Mouse (Mus musculus): ENCODE measurements around the gene Dhx37. TPM values are rescaled to one million over a fixed set of nuclear protein-coding genes. Genes with fewer than 3 reads are reported as not detected.
"Not testable (repeated sequence)": the region's sequence is repeated elsewhere in the genome, so short reads cannot be mapped to it uniquely, and the experiment has no call there.

Gene Dhx37
- total RNA-seq, 2 experiments from 2014 or later, result 13.3 TPM

DNA sequence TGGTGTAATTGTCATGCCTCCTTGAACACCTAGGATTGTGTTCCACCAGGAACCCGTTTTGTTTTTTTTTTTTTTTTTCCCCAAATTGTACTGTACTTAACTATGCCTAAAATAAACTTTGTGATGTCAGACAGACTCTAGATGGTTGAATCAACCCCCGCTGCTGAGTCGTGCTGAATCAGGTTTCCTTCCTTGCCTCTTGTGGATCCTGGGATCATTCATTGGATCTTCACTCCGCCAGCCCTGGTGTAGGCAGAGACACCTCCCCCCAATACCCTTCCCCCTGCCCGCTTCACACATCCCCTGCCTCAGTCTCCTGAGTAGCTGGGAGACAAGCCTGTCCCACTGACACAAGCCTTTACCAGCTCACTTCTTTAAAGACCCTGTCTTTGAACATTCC lies 15.4 kb upstream of the Dhx37 start:
- no peak for DNase-seq (ENCODE audit: low spot score in 2 of 2)

- no peak for DNase-seq (ENCODE audit: low spot score in 2 of 2)
These were observed 14.7 kb upstream of the Dhx37 start for GRCm38 (mm10) chr5:125448631-125449030.

DNA sequence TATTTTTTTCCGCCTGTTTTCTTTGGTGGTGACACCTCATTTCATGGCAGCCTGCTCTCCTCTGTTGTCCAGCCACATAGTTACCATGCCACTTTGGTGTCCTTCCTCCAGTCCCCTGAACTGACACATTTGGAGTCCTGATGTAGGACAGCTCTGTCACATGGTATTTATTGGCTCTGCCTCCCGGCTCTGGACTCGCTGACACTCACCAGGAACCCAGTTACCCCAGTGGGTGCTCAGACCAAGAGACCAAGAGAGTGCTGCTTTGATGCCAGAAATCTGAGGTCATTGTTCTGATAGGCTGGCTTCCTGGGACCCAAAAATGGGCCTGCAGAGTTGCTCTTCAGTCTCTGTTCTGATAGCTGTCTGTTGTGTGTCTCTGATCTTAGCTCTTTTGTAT lies 14.1 kb upstream of the Dhx37 start:
- no peak for DNase-seq (ENCODE audit: low spot score in 2 of 2)

DNA sequence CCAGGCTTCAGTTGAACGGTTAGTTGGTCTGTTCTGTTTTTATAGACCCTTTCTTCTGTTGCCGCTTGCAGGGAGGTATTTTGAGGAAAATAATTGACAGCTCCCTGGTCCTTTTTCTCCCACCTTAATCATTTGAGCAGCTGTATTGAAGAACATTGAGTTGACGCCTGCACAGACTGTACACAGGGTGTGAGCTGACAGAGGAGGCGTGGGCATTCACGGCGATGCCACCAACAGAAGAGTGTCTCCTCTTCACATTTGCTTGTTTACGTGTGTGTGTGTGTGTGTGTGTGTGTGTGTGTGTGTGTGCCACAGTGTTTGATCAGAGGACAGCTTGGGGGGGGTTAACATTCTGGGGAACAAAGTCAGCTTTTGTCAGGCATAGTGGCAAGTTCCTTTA lies 12.4 kb upstream of the Dhx37 start:
- DNase-seq (ENCODE audit: low spot score in 2 of 2), result no peak

- DNase-seq (ENCODE audit: low spot score in 2 of 2), result no peak
These were observed 10.6 kb upstream of the Dhx37 start for GRCm38 (mm10) chr5:125444554-125444953.

GRCm38 (mm10) chr5:125443915-125444314 lies 10.0 kb upstream of the Dhx37 start:
- no peak for DNase-seq (ENCODE audit: low spot score in 2 of 2)

DNA sequence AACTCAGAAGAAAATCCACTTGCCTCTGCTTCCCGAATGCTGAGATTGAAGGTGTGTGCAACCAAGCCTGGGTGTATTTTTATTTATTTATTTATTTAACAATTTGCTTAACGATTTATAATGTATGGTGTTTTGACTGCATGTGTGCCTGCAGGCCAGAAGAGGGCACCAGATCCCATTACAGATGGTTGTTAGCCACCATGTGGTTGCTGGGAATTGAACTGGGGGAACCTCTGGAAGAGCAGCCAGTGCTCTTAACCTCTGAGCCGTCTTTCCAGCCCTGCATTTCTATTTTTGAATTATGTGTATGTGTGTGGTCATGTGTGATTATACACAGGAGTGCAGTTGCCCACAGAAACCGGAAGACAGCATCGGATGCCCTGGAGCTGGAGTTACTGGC lies 9.4 kb upstream of the Dhx37 start:
- no peak for DNase-seq (ENCODE audit: low spot score in 2 of 2)

GRCm38 (mm10) chr5:125442136-125442995 lies 8.4 kb upstream of the Dhx37 start:
- DNase-seq (ENCODE audit: low spot score in 2 of 2), result no peak

DNA sequence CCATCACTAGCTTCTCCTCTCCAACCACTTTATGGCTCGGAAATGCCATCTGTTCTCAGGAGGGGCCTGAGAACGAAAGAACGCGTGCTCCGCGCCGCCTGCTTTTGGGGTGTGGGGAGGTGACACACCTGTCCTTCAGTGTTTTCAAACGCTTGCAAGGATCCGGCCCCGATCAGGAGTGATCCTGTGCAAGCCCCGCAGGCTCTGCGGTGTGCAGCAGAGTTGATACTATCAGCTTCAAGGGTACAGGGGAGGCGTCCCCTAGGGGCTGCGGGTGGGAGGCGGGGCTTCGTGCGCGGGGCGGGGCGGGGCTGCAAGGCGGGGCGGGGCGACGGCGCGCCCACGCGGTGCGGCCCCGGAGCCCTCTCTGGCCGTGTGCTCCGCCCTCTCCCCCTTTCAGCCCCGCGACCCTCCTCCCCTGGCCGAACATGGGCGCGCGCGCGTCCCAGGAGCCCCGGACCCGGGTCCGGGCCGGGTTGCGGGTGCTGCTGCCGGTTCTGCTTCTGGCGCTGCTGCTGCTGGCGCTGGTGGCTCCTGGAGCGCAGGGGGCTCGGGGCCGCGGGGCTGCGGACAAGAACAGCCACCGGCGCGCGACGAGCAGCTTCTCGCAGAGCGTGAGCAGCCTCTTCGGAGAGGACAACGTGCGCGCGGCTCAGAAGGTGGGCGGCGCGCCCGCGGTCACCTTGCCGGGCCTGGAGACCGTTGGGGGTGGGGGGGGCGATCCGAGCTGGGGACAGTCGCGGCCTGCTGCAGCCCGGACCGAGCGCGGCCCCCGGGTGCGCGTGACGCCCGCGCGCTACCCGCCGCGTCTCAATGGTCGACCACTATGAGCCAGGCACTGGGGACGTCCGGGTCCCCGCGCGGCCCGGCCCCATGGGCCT lies 7.6 kb upstream of the Dhx37 start, which contains the start of gene Bri3bp:
TSS of gene Bri3bp (plus strand) at position 335 of the 881 bp plus-strand sequence.
- peak; percentile 59 to 66 for DNase-seq (ENCODE audit: low spot score in 2 of 2)

DNA sequence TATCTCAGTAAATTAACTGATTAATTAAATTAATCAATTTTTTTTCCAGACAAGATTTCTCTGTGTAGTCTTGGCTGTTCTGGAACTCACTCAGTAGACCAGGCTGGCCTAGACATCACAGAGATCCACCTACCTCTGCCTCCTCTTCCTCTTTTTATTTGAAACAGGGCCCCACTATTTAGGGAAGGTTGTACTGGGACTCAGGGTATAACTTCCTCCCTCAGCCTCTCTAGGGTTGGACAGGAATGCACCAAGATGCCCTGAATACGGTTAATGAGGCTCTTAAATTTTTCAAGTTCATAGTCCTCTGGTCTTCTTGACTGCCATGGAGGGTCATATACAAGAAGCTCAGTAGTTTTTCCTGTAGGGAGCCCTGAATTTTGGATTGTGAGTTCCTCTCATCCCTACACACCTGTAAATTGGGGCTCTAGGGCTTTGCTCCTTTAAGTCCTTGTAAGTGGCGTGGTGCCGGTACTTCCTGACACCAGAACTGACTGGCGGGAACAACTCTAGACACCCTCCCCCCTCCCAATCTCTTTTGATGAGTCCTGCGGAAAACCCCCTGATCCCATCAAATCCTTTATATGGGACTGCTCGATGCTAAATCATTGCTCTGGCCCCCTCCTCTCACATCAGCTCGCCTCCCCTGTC lies 6.8 kb upstream of the Dhx37 start:
- DNase-seq (ENCODE audit: low spot score in 2 of 2), result no peak

DNA sequence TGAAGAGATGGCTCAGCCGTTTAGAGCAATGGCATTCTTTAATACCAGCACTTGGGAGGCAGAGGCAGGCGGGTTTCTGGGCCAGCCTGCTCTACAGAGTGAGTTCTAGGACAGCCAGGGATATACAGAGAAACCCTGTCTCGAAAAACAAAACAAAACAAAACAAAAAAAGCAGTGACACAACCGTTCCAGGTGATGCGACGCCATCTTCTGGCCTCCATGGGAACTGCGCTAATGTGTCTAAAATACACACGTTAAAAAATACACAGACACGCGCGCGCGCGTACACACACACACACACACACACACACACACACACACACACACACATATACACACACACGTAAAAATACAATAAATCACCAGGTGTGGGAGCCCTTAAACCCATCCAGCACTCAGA lies 426 bp upstream of the Dhx37 start:
- DNase-seq (ENCODE audit: low spot score in 2 of 2), result not testable (repeated sequence)

DNA sequence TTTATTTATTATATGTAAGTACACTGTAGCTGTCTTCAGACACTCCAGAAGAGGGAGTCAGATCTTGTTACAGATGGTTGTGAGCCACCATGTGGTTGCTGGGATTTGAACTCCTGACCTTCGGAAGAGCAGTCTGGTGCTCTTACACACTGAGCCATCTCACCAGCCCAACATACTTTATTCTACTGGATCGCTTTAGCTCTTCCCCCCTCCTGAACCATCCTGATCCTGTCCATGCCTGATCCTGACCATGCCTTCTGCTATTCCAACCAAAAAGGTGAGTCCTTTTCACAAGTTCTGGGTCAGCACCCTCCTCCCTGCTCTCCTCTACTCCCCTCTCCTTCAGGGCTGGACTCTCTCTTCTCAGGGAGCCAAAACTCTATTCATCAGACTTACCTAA lies 1.6 kb downstream of the Dhx37 start:
- not testable (repeated sequence) for DNase-seq (ENCODE audit: low spot score in 2 of 2)

GRCm38 (mm10) chr5:125426343-125426742 lies 7.6 kb downstream of the Dhx37 start:
- no peak for DNase-seq (ENCODE audit: low spot score in 2 of 2)

DNA sequence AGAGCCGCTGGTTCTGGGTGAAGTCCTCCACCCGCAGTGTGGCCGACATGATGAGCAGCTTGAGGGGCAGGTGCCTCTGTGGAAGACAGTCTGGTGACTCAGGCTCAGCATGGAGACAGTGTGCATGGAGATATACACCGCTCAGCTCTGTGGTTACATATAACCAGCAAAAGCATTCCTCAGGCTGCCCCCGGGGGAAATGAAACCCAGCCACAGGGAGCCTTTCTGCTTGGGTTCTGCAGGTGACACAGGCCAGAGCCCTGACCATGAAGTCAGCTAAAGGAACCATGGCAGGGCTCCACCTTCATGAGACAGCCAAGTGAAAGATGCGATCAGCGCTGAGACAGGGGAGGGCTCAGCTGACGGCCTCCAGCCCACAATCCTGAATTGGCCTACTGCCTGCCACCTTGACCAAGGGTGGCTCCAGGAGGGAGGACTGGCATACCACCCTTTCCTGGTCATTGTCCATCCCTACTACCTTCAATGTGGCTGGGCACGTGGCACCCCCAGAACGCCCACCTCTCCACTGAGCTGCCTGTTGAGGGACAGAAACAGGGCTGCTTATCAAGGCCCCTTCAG lies 8.1 kb downstream of the Dhx37 start:
- DNase-seq (ENCODE audit: low spot score in 2 of 2), result no peak

- no peak for DNase-seq (ENCODE audit: low spot score in 2 of 2)
These were observed 14.8 kb downstream of the Dhx37 start for GRCm38 (mm10) chr5:125419124-125419523.

DNA sequence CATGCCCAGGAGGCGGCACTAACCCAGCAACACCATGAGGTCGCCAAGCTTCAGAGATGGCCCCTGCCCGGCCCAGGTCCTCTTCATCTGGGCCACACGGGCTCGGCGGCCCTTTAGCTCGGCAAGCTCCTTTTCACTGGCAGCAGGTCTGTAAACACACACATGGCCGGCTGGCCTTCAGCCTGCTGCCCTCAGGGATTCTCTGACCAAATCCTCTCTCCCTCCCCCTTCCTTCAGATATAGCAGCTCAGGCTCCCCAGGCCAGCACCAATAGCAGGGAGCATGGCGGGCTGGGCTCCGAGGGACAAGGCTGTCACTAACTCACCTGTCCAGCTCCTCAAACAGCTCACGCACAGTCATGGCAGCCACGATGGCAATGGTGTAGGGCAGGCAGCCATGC lies 15.3 kb downstream of the Dhx37 start:
- DNase-seq (ENCODE audit: low spot score in 2 of 2), result no peak

GRCm38 (mm10) chr5:125416183-125416582 lies 17.7 kb downstream of the Dhx37 start:
- no peak for DNase-seq (ENCODE audit: low spot score in 2 of 2)

DNA sequence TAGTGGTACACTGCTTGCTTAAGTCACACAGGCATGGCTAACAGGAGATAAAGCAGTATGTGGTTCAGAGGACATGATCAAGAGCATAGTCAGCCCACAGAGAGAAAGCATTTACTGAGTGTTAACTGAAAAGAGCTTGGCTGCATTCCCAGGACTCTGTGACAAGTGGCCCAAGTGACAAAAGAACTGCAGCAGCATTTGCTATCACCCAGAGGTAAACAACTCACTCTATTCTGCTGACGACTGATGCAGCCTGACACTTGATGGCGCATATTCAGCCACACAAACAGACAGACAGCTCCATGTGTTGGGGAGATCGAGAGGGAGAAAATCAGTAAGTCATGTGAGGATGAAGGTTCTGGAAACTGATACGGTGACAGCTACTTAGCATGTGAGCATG lies 20.2 kb downstream of the Dhx37 start:
- no peak for DNase-seq (ENCODE audit: low spot score in 2 of 2)

- not testable (repeated sequence) for DNase-seq (ENCODE audit: low spot score in 2 of 2)
These were observed 21.4 kb downstream of the Dhx37 start for GRCm38 (mm10) chr5:125412536-125412935.

DNA sequence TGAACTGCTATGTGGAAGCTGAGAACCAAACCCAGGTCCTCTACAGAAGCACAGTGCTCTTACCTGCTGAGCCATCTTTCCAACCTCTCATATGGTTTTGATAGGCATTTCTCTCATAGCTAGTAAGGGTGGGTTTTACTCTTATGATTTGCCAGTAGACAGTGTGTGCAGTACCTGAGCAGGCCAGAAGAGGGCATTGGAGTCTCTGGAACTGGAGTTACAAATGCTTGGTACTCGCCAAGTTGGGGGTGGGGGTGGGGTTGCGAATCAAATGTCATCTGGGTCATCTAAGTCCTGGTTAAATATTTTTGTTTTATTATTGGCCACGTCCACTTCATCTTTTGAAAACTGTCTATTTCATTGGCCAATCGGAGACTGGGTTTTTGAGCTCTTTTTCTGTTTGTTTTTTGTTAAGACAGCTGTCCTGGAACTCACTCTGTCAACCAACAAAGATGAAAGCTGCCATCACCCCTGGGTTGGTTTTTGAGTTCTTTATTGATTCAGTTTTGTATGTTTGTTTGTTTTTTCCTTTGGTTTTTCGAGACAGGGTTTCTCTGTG lies 21.9 kb downstream of the Dhx37 start:
- peak; percentile 84 to 85 for DNase-seq (ENCODE audit: low spot score in 2 of 2)
